Mouse (Mus musculus) heart, adult 2 months (tissue): ENCODE results near the gene Exoc4. TPM values are rescaled to one million over a fixed set of nuclear protein-coding genes. Genes with fewer than 3 reads are reported as not detected.

ENCODE experiments used
- DNase-seq, 2 experiments: peaks; one replicate each; pipeline ENCODE4 v3.0.0; 2021
- H3K27ac ChIP-seq: fragments of 200-600 bp; 2 replicates; pipeline ENCODE4 v1.8.1; 2022
- H3K27me3 ChIP-seq: fragments of 200-500 bp; 2 replicates; pipeline ENCODE4 v1.6.1; 2012; ENCODE audit warnings: mild to moderate bottlenecking, low read length, inconsistent platforms, mixed read lengths; ENCODE audit not compliant: control insufficient read depth, insufficient read depth
- H3K36me3 ChIP-seq: fragments of 200-500 bp; 2 replicates; pipeline ENCODE4 v1.6.1; 2012; ENCODE audit warnings: low read length, inconsistent platforms; ENCODE audit not compliant: control insufficient read depth, insufficient read depth
- H3K4me1 ChIP-seq: fragments of 200-500 bp; 2 replicates; pipeline ENCODE4 v1.6.1; 2011; ENCODE audit warnings: low read length; ENCODE audit not compliant: control insufficient read depth, insufficient read depth
- H3K4me3 ChIP-seq: fragments of 200-600 bp; 2 replicates; pipeline ENCODE4 v1.8.1; 2022
- H3K79me2 ChIP-seq: fragments of 200-500 bp; replicated peaks from 2 replicates; pipeline ENCODE4 v1.6.1; 2012; ENCODE audit warnings: mild to moderate bottlenecking, inconsistent platforms, low read length, moderate library complexity, mixed read lengths; ENCODE audit not compliant: control insufficient read depth, insufficient read depth
- H3K9ac ChIP-seq: fragments of 200-500 bp; 2 replicates; pipeline ENCODE4 v1.6.1; 2012; ENCODE audit warnings: low read depth, mild to moderate bottlenecking, control low read depth, inconsistent platforms, low read length, mixed read lengths
- CTCF ChIP-seq: fragments of 200-600 bp; IDR thresholded peaks from 2 replicates; pipeline ENCODE4 v1.8.1; 2022; ENCODE audit warnings: antibody characterized with exemption, mild to moderate bottlenecking, moderate library complexity
- EP300 ChIP-seq: fragments of 200-500 bp; IDR thresholded peaks from 2 replicates; pipeline ENCODE4 v1.6.1; 2011; ENCODE audit warnings: low read depth, low read length, control low read depth; ENCODE audit not compliant: insufficient read depth
- POLR2A ChIP-seq: fragments of 200-500 bp; IDR thresholded peaks from 2 replicates; pipeline ENCODE4 v1.6.1; 2011; ENCODE audit warnings: mild to moderate bottlenecking, low read depth, low read length, control low read depth; ENCODE audit not compliant: insufficient read depth
- WGBS: fragments of 180-500 bp; shearing (Covaris S2); methylation state at CpG from one replicate; pipeline ENCODE4 v1.1.7; 2018; 5-methylcytosine and 5-hydroxymethylcytosine counted together
- intact Hi-C: fragments of 180-260 bp; cut with DNase I; formaldehyde crosslinking; loops from one replicate; pipeline ENCODE4 v1.15.1; 2025
- polyA plus RNA-seq: library from polyadenylated mRNA; depleted of rRNA; stranded (reverse); fragments of >200 nt; gene quantifications from 2 replicates; pipeline ENCODE4 v1.2.3, GENCODE M21; 2012
- total RNA-seq, 2 experiments: library from RNA; stranded (reverse); gene quantifications; 2 replicates each; pipeline ENCODE4 v1.2.3; 2021

The Exoc4 gene
- total and polyA plus RNA-seq, 3 experiments = 9.9 to 36.0 (median 34.0) TPM

DNA sequence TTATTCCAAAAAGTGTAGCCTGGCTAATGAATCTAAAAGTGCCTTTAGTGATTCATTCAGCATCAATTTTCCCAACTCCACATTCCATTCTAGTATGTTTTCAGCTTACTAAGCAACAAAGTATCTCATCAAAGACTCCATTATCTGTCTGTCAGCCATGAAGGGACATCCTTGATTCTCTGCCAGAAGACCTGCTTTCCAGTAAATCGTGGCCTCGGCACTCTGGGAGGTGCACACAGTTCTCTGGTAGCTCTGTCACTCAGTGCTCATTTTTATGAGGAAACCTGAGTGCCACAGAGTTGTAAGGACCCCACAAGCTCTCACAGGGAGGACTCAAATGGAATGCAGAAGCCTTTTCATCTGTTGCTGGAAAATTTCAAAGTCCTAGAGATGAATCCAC, 436.4 kb downstream of the Exoc4 start:
- no peak overlapping the region for H3K4me3 ChIP-seq
- DNase-seq = no peak
- H3K4me1 ChIP-seq = no peaks in the 10 kb centered on the region
- TF ChIP-seq POLR2A (no peak), EP300 (no peak), CTCF (no peak)
- no peaks in the 10 kb centered on the region for H3K79me2 ChIP-seq
- H3K36me3 ChIP-seq = no peaks in the 10 kb centered on the region
- H3K9ac ChIP-seq = no peak overlapping the region
- 59% methylated on average over 2 of the region's 2 CpGs for WGBS
- intact Hi-C loops = no loop called here
- H3K27me3 ChIP-seq = no peaks in the 10 kb centered on the region
- no peak overlapping the region for H3K27ac ChIP-seq

GRCm38 (mm10) chr6:33690601-33691000, 441.7 kb downstream of the Exoc4 start:
- intact Hi-C loops = no loop called here
- WGBS = 81% methylated on average over 5 of the region's 5 CpGs
- TF ChIP-seq EP300 (no peak), CTCF (no peak), POLR2A (no peak)
- H3K4me1 ChIP-seq = no peaks in the 10 kb centered on the region
- H3K36me3 ChIP-seq = no peaks in the 10 kb centered on the region
- H3K9ac ChIP-seq = no peak overlapping the region
- H3K27ac ChIP-seq = no peak overlapping the region
- no peak overlapping the region for H3K4me3 ChIP-seq
- no peaks in the 10 kb centered on the region for H3K79me2 ChIP-seq
- DNase-seq = no peak
- no peaks in the 10 kb centered on the region for H3K27me3 ChIP-seq

- no peak for DNase-seq
- TF ChIP-seq CTCF = no peak
- TF ChIP-seq POLR2A = no peak
- no peak for TF ChIP-seq EP300
- Histone ChIP-seq H3K9ac (no peak overlapping the region), H3K4me3 (no peak overlapping the region), H3K27ac (no peak overlapping the region), H3K36me3 (no peaks in the 10 kb centered on the region), H3K27me3 (no peaks in the 10 kb centered on the region), H3K4me1 (no peaks in the 10 kb centered on the region), H3K79me2 (no peaks in the 10 kb centered on the region)
- 67% methylated on average over 1 of the region's 1 CpGs for WGBS
- intact Hi-C loops = no loop called here
Measured at GRCm38 (mm10) chr6:33696976-33697375, 448.1 kb downstream of the Exoc4 start.

- 90% methylated on average over 4 of the region's 4 CpGs for WGBS
- intact Hi-C loops = no loop called here
- no peak for DNase-seq
- Histone ChIP-seq H3K9ac (no peak overlapping the region), H3K36me3 (no peaks in the 10 kb centered on the region), H3K27ac (no peak overlapping the region), H3K4me1 (no peaks in the 10 kb centered on the region), H3K4me3 (no peak overlapping the region), H3K79me2 (no peaks in the 10 kb centered on the region), H3K27me3 (no peaks in the 10 kb centered on the region)
- TF ChIP-seq POLR2A = no peak
- TF ChIP-seq EP300 = no peak
- TF ChIP-seq CTCF = no peak
Measured at GRCm38 (mm10) chr6:33708907-33709306, 460.0 kb downstream of the Exoc4 start.

DNA sequence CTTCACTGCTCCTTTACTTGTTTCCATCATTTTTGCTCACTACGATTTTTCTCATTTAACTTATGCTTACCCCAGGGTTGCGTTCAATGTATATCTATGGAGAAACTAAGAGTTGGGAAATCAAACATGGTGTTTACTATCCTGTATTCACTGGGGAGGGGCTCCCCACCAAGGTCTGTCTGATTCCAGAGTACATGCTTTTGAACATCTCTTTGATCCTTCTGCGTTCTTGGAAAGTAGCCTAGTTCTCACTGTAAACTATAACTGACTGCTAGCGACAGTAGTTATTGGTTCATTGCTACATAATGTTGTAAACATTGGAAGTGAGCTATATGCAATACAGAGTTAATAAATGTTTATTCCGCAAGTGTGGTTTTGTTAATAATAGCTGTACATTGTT, 460.5 kb downstream of the Exoc4 start:
- Histone ChIP-seq H3K4me3 (no peak overlapping the region), H3K4me1 (no peaks in the 10 kb centered on the region), H3K79me2 (no peaks in the 10 kb centered on the region), H3K36me3 (no peaks in the 10 kb centered on the region), H3K27ac (no peak overlapping the region), H3K27me3 (no peaks in the 10 kb centered on the region), H3K9ac (no peak overlapping the region)
- TF ChIP-seq EP300 = no peak
- TF ChIP-seq CTCF = no peak
- TF ChIP-seq POLR2A = no peak
- no peak for DNase-seq
- WGBS = 96% methylated on average over 5 of the region's 5 CpGs
- intact Hi-C loops = no loop called here

DNA sequence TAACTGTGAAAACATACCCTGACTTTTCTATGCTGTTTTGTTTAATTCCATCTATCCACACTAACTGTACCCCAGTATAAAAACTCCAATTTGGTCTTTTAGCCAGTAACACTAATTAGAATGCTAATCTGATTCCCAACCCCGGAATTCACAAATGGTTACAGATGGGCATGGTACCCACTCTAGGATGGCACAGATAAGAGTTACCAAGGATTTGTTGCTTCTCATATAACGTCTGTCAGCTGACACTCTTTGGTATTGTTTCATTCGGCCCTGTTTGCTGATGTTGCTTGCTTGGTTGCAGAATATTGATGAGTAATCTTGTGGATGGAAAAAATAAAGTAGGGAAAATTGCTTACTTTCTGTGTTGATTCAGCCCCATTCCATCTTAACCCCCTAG, 462.9 kb downstream of the Exoc4 start:
- Histone ChIP-seq H3K36me3 (no peaks in the 10 kb centered on the region), H3K27ac (no peak overlapping the region), H3K4me1 (no peaks in the 10 kb centered on the region), H3K9ac (no peak overlapping the region), H3K27me3 (no peaks in the 10 kb centered on the region), H3K79me2 (no peaks in the 10 kb centered on the region), H3K4me3 (no peak overlapping the region)
- intact Hi-C loops = no loop called here
- 80% methylated on average over 3 of the region's 3 CpGs for WGBS
- no peak for DNase-seq
- TF ChIP-seq CTCF = no peak
- TF ChIP-seq POLR2A = no peak
- no peak for TF ChIP-seq EP300
